Mouse (Mus musculus) embryonic stem cell, embryonic (primary cell): Measurements from ENCODE around the gene Pus7.
"Not testable (repeated sequence)": the region's sequence is repeated elsewhere in the genome, so short reads cannot be mapped to it uniquely, and the experiment has no call there.

Experiments
- CTCF ChIA-PET, 4 experiments: fragments of 300-600 bp in 2 of 4; fragments of 350-600 bp in 2 of 4; sonication (Branson Sonifier 250); formaldehyde crosslinking; loops; one replicate each; lab custom pipeline; 2022; ENCODE audit warnings: inconsistent platforms in 2 of 4; lab: Charles Lee
- POLR2A ChIA-PET, 4 experiments: fragments of 300-600 bp in 2 of 4; fragments of 350-600 bp in 2 of 4; sonication (Branson Sonifier 250); formaldehyde crosslinking; loops; one replicate each; lab custom pipeline; 2022; ENCODE audit warnings: antibody characterized with exemption in 4 of 4, inconsistent platforms in 1 of 4; lab: Charles Lee

The Pus7 gene

DNA sequence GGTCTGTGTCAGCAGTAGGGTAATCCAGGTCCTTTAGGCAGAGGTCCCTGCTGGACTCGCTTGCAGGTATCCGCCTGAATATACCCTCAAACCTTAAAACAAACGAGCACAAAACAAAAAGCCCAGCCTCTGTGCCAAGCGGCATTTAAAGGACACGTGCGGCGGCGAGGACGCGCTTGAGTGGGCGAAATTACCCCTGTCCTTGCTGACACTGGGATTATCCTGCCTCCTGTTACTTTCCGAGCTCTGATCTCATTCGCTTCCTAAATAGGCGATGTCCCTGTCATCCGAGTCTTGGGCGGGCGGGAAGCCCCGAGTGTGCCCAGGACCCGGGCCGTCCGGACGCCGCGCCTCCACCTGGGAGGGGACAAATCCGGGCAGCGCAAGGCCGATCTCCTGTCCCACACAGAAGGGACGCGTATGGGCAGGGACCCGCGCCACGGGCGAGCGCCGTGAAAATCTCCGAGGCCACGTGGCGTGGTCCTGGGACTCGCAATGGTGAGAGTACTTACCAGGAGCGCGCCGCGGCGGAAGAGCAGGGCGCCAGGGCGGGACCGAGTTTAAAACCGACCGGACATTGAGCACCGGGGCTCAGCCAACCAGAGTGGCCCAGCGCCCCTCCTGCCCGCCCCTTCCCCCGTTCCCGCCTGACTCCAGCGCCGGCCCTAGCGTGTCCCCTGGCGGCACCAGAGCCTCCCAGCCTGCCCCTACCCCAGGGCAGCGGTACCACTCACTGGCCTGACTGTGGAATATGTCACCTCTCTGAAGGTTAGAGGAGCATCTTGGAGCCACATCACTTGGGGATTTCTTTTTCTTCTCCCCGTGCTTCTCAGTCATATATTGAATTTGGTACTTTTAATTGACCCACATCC is 71.1 kb downstream of the Pus7 start:
- ChIA-PET CTCF (interaction anchor here in 2 of 4 experiments (0.6 to 1.6 kb wide), 3 partner anchors 15 to 297 kb away, joined by 3 to 8 read pairs (median 5); no protein-coding TSS in a partner anchor), POLR2A (interaction anchor here in 3 of 4 experiments (0.8 to 2.7 kb wide), 10 partner anchors 10 to 219 kb away, joined by 3 to 14 read pairs (median 4); partner anchors contain the start of gene Tomm7 (in 2 of the 3))

DNA sequence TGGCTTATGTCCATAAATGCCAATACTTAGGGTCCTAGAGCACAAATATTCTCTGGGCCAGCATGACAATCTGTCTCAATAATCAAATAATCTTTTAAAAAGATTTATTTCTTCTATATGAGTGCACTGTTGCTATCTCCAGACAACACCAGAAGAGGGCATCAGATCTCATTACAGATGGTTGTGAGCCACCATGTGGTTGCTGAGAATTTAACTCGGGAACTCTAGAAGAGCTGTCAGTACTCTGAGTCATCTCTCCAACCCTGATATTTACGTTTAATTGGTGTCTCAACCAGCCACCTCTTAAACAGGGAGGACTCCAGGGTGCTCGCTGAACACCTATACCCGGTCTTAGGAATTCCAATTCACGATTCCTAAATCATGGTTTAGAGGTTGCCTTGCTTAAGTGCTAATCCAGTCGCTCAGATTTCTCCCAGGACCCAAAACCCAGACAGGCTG is 71.8 kb downstream of the Pus7 start:
- POLR2A ChIA-PET: interaction anchor here in 3 of 4 experiments (0.6 to 2.7 kb wide), 20 partner anchors 11 to 218 kb away, joined by 3 to 14 read pairs (median 4); partner anchors contain the start of gene Tomm7 (in 2 of the 3)
- CTCF ChIA-PET: interaction anchor here in 2 of 4 experiments (0.6 to 1.6 kb wide), 4 partner anchors 14 to 434 kb away, joined by 3 to 8 read pairs (median 4); no protein-coding TSS in a partner anchor

DNA sequence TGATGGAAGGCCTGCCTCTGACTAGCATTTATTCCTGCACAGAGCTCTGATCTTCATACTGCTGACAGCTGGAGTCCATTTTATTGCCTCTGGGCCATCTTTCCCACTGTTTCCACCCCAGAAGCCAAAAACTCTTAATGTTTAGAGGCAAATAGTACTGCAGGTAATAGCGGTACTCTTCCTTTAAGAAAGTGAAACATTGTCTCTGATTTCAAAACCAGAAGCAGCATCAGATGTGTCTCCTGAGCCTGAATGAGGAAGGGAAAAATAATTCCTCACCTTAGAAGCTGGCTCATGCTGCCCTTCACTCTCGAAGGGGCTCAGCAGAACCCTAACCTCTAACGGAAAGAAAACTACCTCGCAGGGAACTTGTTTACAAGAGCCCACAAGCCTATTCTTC is 72.3 kb downstream of the Pus7 start:
- POLR2A ChIA-PET: interaction anchor here in 3 of 4 experiments (0.6 to 2.7 kb wide), 20 partner anchors 11 to 202 kb away, joined by 3 to 14 read pairs (median 4); partner anchors contain the start of gene Tomm7 (in 2 of the 3)
- CTCF ChIA-PET: interaction anchor here in 1 of 4 experiments (0.6 to 1.6 kb wide), 3 partner anchors 14 to 434 kb away, joined by 3 to 5 read pairs (median 3); no protein-coding TSS in a partner anchor

DNA sequence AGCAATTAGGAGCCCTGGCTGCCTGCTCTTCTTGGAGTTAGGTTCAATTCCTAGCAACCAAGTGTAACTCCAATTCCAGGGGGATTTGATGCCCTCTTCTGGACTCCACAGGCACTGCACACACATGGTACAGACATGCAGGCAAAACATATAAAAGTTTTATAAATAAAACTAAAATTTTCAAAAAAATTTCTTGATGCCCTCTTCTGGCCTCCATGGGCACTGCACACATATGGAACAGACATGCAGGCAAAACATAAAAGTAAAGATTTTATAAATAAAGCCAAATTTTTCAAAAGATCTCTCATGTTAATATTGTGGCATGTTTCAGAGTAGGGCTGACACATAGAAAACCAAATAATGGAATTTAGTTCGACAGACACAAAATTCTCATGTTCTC is 73.8 kb downstream of the Pus7 start:
- CTCF ChIA-PET: no interaction called here

DNA sequence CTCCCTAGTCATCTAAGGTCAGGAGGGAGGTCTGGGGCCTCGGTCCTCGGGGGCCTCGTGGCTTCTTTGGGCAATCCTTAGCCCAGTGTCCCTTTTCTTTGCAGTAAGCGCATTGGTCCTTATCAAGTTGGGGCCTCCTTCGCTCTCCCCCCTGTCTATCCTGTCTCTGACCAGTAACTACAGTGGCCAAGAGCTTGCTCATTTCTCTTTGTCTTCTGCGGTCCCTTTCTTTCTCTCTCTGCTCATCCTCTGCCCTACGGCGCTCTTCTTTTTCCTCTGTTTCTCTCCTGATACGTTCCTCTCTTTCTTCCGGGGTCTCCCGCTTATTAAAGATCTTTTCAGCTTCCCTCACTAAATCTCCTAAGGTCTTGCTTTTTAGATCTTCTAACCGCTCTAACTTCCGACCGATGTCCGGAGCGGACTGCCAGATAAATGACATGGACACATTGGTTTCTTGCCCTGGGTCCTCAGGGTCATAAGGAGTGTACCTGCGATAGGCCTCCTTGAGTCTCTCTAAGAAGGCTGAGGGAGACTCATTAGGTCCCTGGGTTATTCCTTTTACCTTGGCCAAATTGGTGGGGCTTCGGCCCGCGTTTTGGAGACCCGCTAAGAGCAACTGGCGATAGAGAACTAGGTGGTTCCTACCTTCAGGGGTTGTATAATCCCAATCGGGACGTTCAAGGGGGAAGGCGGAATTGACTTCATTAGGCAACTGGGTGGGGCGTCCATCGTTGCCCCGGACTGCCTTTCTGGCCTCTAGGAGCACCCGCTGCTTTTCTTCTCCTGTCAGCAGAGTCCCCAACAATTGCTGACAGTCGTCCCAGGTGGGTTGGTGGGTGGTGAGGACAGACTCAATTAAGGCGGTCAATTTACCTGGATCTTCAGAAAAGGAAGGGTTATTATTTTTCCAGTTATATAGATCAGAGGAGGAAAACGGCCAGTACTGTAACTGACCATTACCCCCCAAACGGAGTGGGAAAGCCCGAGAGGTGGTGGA is 76.6 kb downstream of the Pus7 start:
- CTCF ChIA-PET, POLR2A ChIA-PET: not testable (repeated sequence)

More for the DNA sequence above, 73.8 kb downstream of the Pus7 start:
- POLR2A ChIA-PET: interaction anchor here in 2 of 4 experiments (0.8 to 1.3 kb wide), 4 partner anchors 12 to 144 kb away, joined by 3 to 19 read pairs (median 6); no protein-coding TSS in a partner anchor

DNA sequence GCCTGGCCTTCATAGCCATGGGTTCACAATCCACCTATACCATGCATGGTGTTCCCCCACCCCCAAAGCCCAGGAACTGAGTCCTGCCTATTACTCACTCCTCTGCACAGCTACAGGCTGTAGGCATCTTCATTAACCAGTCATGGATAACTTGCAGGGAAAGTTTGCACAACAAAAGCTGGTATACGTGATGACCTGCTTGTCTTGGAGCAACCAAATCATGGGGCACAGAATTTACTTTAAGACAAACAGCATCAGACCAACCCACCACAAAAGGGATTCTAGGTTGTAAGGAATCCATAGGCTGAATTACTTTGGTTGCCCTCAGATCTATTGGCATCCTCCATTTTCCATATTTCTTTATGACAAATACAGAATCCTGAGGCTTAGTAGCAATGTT is 86.1 kb downstream of the Pus7 start:
- ChIA-PET POLR2A (interaction anchor here in 3 of 4 experiments (0.6 to 2.3 kb wide), 18 partner anchors 10 to 345 kb away, joined by 3 to 14 read pairs (median 4); no protein-coding TSS in a partner anchor), CTCF (interaction anchor here in 3 of 4 experiments (0.6 to 1.7 kb wide), 3 partner anchors 14 to 696 kb away, joined by 3 to 6 read pairs (median 5); partner anchors contain the start of gene Abcb8 (in 1 of the 3))
